Mouse (Mus musculus): Measurements from ENCODE around the gene Cntnap2. TPM values are rescaled to one million over a fixed set of nuclear protein-coding genes. Genes with fewer than 3 reads are reported as not detected.
A peak's percentile ranks its signal among the peaks of the same experiment; 100 is the strongest.

Gene Cntnap2
- total RNA-seq (2014; fragmentation: Nextera tagmentation) (not detected in 2 replicates), total RNA-seq (2017) (under 0.01 and 0.05 TPM in 2 replicates), polyA plus RNA-seq (2012) (not detected in 2 replicates)

DNA sequence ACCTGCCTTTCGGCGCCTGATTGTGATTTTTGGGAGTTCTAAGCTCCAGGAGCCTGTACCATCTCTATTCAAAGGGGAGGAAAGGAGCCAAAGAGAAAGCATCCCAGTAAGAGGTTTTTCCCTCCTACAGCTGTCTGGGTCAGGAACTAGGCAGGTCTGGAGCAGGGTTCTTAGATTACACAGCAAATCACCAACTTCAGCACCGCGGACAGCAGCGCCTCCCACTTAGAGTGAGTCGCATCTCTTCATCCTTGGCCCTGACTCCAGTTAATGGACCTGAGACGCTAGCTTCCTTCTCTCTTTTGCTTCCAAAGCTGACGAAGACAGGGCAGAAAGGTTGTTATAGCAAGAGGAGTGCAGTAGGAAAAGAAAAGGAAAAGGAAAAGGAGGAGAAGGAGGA, at the start of gene Cntnap2:
TSS of gene Cntnap2 (plus strand) at position 267 of the 400 bp plus-strand sequence.
- ATAC-seq (ENCODE audit: extremely low read depth, insufficient number of reproducible peaks, low FRiP score, poor library complexity, severe bottlenecking) (no peak), DNase-seq (ENCODE audit: low spot score) (peak; percentile 6)
- peaks cover 3% of the 10 kb centered on the region; the same call in 1 of the 2 replicates for H3K27me3 ChIP-seq (ENCODE audit: insufficient read depth, low read length)
- H3K4me1 ChIP-seq (ENCODE audit: insufficient read depth, low read depth, low read length), result no peaks in the 10 kb centered on the region
- H3K9me3 ChIP-seq (replicated peaks), result no peaks in the 10 kb centered on the region
- no peaks in the 10 kb centered on the region for H3K36me3 ChIP-seq (replicated peaks)
- TF ChIP-seq CTCF (IDR thresholded peaks at IDR 0.05; ENCODE audit: low read depth, low read length), result no peak
- TF ChIP-seq POLR2AphosphoS5 (IDR thresholded peaks at IDR 0.05; ENCODE audit: insufficient replicate concordance, low read depth, low read length), result no peak
- TF ChIP-seq GATA1 (IDR thresholded peaks at IDR 0.05; ENCODE audit: borderline replicate concordance, low read length), result no peak
- TF ChIP-seq GATA2 (IDR thresholded peaks at IDR 0.05; ENCODE audit: borderline replicate concordance, low read depth, low read length), result no peak
- no peak for TF ChIP-seq TAL1 (conservative IDR thresholded peaks at IDR 0.05; ENCODE audit: low read depth, low read length)
- H3K4me3 ChIP-seq (ENCODE audit: low read depth, low read length), result no peak within 1 kb of the TSS

DNA sequence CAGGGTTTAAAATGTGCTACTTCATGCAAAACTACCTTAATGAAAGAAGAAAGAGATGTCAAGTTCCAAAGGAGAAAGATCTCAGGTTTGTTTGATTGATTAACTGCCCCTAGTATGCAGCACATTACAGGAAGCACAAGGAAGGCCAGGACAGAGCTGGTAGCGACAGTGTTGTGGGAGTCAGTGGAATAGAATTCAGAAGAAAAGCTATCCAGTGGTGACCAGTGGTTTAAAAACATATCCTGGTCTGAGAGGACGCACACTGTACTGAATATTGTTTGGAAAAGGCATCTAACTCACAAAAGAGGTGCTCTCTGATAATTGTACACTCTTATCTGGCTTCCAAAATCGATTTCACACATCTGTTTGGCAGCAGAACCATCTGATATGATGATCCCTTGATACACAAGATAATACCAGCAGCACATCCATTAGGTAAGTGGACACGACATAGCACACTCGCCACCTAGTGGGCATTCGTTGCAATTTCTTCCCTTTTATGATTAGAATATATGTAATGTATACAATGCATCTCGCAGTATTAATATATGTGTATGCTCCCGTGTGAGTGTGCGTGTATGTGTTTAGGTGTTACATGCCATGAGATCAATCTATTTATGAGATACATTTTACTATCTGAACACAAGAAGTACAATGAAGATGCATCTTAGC, 33.0 kb upstream of the Cntnap2 start:
- H3K4me1 ChIP-seq (ENCODE audit: insufficient read depth, low read depth, low read length), result no peaks in the 10 kb centered on the region
- H3K27me3 ChIP-seq (ENCODE audit: insufficient read depth, low read length), result no peaks in the 10 kb centered on the region
- DNase-seq (ENCODE audit: low spot score) (no peak), ATAC-seq (ENCODE audit: extremely low read depth, insufficient number of reproducible peaks, low FRiP score, poor library complexity, severe bottlenecking) (peak; percentile 60)
- TF ChIP-seq CTCF (IDR thresholded peaks at IDR 0.05; ENCODE audit: low read depth, low read length) (peak; percentile 61), GATA2 (IDR thresholded peaks at IDR 0.05; ENCODE audit: borderline replicate concordance, low read depth, low read length) (no peak)
- H3K9me3 ChIP-seq (replicated peaks), result no peaks in the 10 kb centered on the region
- no peaks in the 10 kb centered on the region for H3K36me3 ChIP-seq (replicated peaks)
- no peak overlapping the region for H3K4me3 ChIP-seq (ENCODE audit: low read depth, low read length)

DNA sequence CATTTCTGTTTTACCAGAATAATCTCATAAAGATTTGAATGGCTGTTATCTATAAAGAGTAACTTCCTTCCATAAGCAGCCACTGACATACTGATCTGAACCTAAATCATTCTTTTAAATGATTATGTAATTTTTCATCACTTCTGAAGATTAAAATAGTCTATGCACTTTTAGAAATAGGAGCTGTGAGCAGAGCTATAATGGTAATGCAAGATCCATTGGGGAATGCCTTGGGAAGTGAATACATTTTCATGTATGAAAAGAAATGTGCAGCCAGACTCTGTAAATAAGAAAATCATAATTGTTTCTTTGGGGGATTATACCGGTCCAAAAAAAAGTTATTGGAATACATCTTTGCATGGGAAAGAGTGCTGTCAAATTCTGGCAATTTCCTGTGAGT, 19.7 kb upstream of the Cntnap2 start:
- Histone ChIP-seq H3K9me3 (replicated peaks) (no peaks in the 10 kb centered on the region), H3K36me3 (replicated peaks) (no peaks in the 10 kb centered on the region), H3K4me3 (ENCODE audit: low read depth, low read length) (no peak overlapping the region), H3K27me3 (ENCODE audit: insufficient read depth, low read length) (no peaks in the 10 kb centered on the region), H3K4me1 (ENCODE audit: insufficient read depth, low read depth, low read length) (no peaks in the 10 kb centered on the region)
- TF ChIP-seq TAL1 (conservative IDR thresholded peaks at IDR 0.05; ENCODE audit: low read depth, low read length), result no peak
- DNase-seq (ENCODE audit: low spot score) (no peak), ATAC-seq (ENCODE audit: extremely low read depth, insufficient number of reproducible peaks, low FRiP score, poor library complexity, severe bottlenecking) (no peak)

DNA sequence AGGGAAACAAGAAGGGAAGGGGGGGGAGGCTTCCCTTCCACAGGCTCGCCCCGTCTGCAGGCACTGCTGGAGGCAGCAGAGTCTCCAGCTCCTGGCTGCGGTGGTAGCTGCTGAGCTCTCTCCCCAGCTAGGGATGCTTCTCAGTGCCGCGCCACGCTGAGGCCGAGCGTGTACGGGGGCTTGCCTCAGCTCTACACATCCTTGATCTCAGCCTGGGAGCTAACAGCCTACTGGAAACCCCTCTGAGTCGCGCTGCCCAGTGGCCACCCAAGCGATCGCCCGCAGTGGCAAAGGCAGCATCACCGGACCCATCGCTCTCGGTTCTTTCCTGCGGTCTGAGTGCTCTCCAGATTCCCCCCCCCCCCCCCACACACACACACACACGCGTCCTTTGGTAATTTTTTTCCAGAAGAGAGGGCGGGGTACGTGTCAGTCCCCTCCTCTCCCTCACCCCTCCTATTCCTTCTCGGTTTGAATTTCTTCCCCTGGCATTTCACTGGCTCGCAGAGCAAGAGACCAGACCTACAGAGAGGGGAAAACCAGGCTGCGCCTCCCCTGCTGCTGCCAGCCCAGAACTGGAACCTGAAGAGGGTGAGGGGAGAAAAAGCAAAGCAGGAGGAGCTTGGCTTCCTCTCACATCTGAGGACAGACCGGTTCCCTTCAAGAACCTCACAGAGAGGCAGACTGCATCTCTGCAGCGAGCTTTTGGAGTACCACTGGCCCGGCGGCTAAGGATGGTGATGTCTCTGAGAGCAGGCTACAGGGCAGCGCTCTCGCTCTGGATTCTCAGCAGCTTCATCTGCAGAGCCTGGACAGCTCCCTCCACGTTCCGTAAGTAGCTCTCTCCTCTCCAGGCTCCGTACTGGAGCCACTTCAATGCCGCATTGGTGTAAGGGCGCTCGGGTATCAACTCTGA, 657 bp downstream of the Cntnap2 start:
- TF ChIP-seq TAL1 (conservative IDR thresholded peaks at IDR 0.05; ENCODE audit: low read depth, low read length) (no peak), CTCF (IDR thresholded peaks at IDR 0.05; ENCODE audit: low read depth, low read length) (no peak), GATA1 (IDR thresholded peaks at IDR 0.05; ENCODE audit: borderline replicate concordance, low read length) (no peak), POLR2AphosphoS5 (IDR thresholded peaks at IDR 0.05; ENCODE audit: insufficient replicate concordance, low read depth, low read length) (no peak), GATA2 (IDR thresholded peaks at IDR 0.05; ENCODE audit: borderline replicate concordance, low read depth, low read length) (no peak)
- Histone ChIP-seq H3K4me1 (ENCODE audit: insufficient read depth, low read depth, low read length) (no peaks in the 10 kb centered on the region), H3K4me3 (ENCODE audit: low read depth, low read length) (no peak overlapping the region), H3K9me3 (replicated peaks) (no peaks in the 10 kb centered on the region), H3K27me3 (ENCODE audit: insufficient read depth, low read length) (peaks cover 3% of the 10 kb centered on the region; the same call in 1 of the 2 replicates), H3K36me3 (replicated peaks) (no peaks in the 10 kb centered on the region)
- no peak for ATAC-seq (ENCODE audit: extremely low read depth, insufficient number of reproducible peaks, low FRiP score, poor library complexity, severe bottlenecking)
- DNase-seq (ENCODE audit: low spot score), result no peak

DNA sequence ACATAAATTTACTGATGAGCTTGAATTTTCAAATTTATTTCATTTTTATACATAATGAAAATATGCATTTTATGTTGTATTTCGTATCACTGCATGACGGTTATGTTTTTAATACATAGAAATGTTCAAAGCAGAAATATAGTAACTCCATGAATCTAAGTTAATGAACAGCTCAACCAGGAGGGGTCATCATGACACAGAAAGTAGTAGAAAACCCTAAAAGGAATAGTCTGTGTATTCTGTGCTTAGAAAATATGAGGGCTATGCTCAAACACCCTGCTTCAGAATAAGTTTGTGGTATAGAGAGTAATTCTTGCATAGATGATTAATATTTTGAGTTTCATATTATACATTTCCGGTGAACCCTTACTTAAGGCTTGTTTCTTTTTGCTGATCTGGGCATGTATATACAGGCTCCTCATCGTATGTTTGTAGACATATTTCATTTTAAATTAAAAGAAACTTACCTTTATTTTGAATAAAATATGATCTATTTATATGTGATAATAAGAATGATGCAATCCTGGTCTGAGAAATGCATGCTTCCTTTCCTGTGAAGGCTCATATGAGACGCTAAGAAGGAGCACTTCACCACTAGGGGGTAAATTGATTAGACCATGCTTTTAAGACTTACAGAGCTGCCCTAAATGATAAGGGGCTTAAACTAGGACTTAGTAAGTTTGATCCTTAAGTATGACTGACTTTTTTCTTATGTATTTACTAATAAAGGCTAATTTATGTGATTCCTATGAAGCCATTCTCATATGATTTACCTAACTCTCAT, 3.2 kb downstream of the Cntnap2 start:
- Histone ChIP-seq H3K4me1 (ENCODE audit: insufficient read depth, low read depth, low read length) (no peaks in the 10 kb centered on the region), H3K27me3 (ENCODE audit: insufficient read depth, low read length) (peaks cover 3% of the 10 kb centered on the region; the same call in 1 of the 2 replicates), H3K4me3 (ENCODE audit: low read depth, low read length) (no peak overlapping the region), H3K9me3 (replicated peaks) (no peaks in the 10 kb centered on the region), H3K36me3 (replicated peaks) (no peaks in the 10 kb centered on the region)
- DNase-seq (ENCODE audit: low spot score) (no peak), ATAC-seq (ENCODE audit: extremely low read depth, insufficient number of reproducible peaks, low FRiP score, poor library complexity, severe bottlenecking) (no peak)
- TF ChIP-seq CTCF (IDR thresholded peaks at IDR 0.05; ENCODE audit: low read depth, low read length) (no peak), POLR2AphosphoS5 (IDR thresholded peaks at IDR 0.05; ENCODE audit: insufficient replicate concordance, low read depth, low read length) (no peak), GATA2 (IDR thresholded peaks at IDR 0.05; ENCODE audit: borderline replicate concordance, low read depth, low read length) (no peak), TAL1 (conservative IDR thresholded peaks at IDR 0.05; ENCODE audit: low read depth, low read length) (no peak), GATA1 (IDR thresholded peaks at IDR 0.05; ENCODE audit: borderline replicate concordance, low read length) (no peak)

DNA sequence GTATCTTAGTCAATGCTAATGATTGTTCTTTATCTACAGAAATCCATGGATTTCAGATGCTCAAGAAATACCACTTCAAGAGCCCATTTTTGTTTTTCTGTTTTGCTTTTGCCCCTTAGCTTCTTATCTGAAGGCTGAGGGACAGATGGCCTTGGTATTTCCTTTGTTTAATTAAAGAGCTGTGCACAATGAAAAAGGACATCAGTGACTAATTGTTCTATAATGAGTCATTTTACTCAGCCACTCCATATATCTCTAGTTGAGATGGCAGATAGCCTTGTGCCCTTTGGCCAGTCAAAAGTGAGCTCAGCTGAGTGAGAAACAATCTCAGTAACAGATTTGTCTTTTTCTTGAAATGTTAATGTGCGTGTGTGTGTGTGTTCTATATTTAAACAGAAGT, 29.1 kb downstream of the Cntnap2 start:
- ATAC-seq (ENCODE audit: extremely low read depth, insufficient number of reproducible peaks, low FRiP score, poor library complexity, severe bottlenecking), result no peak
- Histone ChIP-seq H3K4me3 (ENCODE audit: low read depth, low read length) (no peak overlapping the region), H3K27me3 (ENCODE audit: insufficient read depth, low read length) (no peaks in the 10 kb centered on the region), H3K9me3 (replicated peaks) (no peaks in the 10 kb centered on the region), H3K4me1 (ENCODE audit: insufficient read depth, low read depth, low read length) (no peaks in the 10 kb centered on the region), H3K36me3 (replicated peaks) (no peaks in the 10 kb centered on the region)
- DNase-seq (ENCODE audit: low spot score), result no peak
- TF ChIP-seq GATA2 (IDR thresholded peaks at IDR 0.05; ENCODE audit: borderline replicate concordance, low read depth, low read length), result no peak
- no peak for TF ChIP-seq TAL1 (conservative IDR thresholded peaks at IDR 0.05; ENCODE audit: low read depth, low read length)
- TF ChIP-seq CTCF (IDR thresholded peaks at IDR 0.05; ENCODE audit: low read depth, low read length), result no peak
- TF ChIP-seq GATA1 (IDR thresholded peaks at IDR 0.05; ENCODE audit: borderline replicate concordance, low read length), result no peak
- no peak for TF ChIP-seq POLR2AphosphoS5 (IDR thresholded peaks at IDR 0.05; ENCODE audit: insufficient replicate concordance, low read depth, low read length)

All from G1E (cell line).